Mouse (Mus musculus): ENCODE results near the gene Il4. TPM values are rescaled to one million over a fixed set of nuclear protein-coding genes. Genes with fewer than 3 reads are reported as not detected.
"Not testable (repeated sequence)": the region's sequence is repeated elsewhere in the genome, so short reads cannot be mapped to it uniquely, and the experiment has no call there.

Il4 gene
- polyA plus RNA-seq, 1 experiment from 2014 or later = 0.35 TPM

GRCm38 (mm10) chr11:53585510-53585909 lies 33.0 kb downstream of the Il4 start:
- H3K4me3 ChIP-seq (ENCODE audit: low read length) = no peak overlapping the region
- no peaks in the 10 kb centered on the region for H3K4me1 ChIP-seq (ENCODE audit: control insufficient read depth, insufficient read depth, low read length)
- H3K9ac ChIP-seq (ENCODE audit: low read depth, low read length) = no peak overlapping the region
- H3K27me3 ChIP-seq (replicated peaks; ENCODE audit: control insufficient read depth, insufficient read depth, low read length) = no peaks in the 10 kb centered on the region
- no peaks in the 10 kb centered on the region for H3K9me3 ChIP-seq (ENCODE audit: control insufficient read depth, low read length)
- no peak overlapping the region for H3K27ac ChIP-seq (ENCODE audit: low read length)
- ATAC-seq = no peak
- H3K36me3 ChIP-seq (ENCODE audit: control insufficient read depth, insufficient read depth, low read length) = no peaks in the 10 kb centered on the region
- H3K4me2 ChIP-seq (ENCODE audit: low read depth, low read length) = no peak overlapping the region
- WGBS = 99% methylated on average over 6 of the region's 6 CpGs

- H3K27ac ChIP-seq (ENCODE audit: low read length) = no peak overlapping the region
- no peak overlapping the region for H3K4me2 ChIP-seq (ENCODE audit: low read depth, low read length)
- H3K9ac ChIP-seq (ENCODE audit: low read depth, low read length) = no peak overlapping the region
- H3K4me3 ChIP-seq (ENCODE audit: low read length) = no peak overlapping the region
- no peaks in the 10 kb centered on the region for H3K27me3 ChIP-seq (replicated peaks; ENCODE audit: control insufficient read depth, insufficient read depth, low read length)
- WGBS = 64% methylated on average over 3 of the region's 3 CpGs
- ATAC-seq = no peak
- no peaks in the 10 kb centered on the region for H3K9me3 ChIP-seq (ENCODE audit: control insufficient read depth, low read length)
- H3K36me3 ChIP-seq (ENCODE audit: control insufficient read depth, insufficient read depth, low read length) = no peaks in the 10 kb centered on the region
- no peaks in the 10 kb centered on the region for H3K4me1 ChIP-seq (ENCODE audit: control insufficient read depth, insufficient read depth, low read length)
These were observed 33.6 kb downstream of the Il4 start for GRCm38 (mm10) chr11:53584849-53585248.

GRCm38 (mm10) chr11:53583151-53583550 lies 35.3 kb downstream of the Il4 start:
- H3K4me3 ChIP-seq (ENCODE audit: low read length) = no peak overlapping the region
- H3K27ac ChIP-seq (ENCODE audit: low read length) = no peak overlapping the region
- no peaks in the 10 kb centered on the region for H3K27me3 ChIP-seq (replicated peaks; ENCODE audit: control insufficient read depth, insufficient read depth, low read length)
- no peak for ATAC-seq
- 0 out of 2 replicates have a peak, but pooled peaks cover 5% of the 10 kb centered on the region for H3K36me3 ChIP-seq (ENCODE audit: control insufficient read depth, insufficient read depth, low read length)
- no peaks in the 10 kb centered on the region for H3K9me3 ChIP-seq (ENCODE audit: control insufficient read depth, low read length)
- WGBS = 74% methylated on average over 10 of the region's 10 CpGs
- H3K9ac ChIP-seq (ENCODE audit: low read depth, low read length) = no peak overlapping the region
- no peaks in the 10 kb centered on the region for H3K4me1 ChIP-seq (ENCODE audit: control insufficient read depth, insufficient read depth, low read length)
- no peak overlapping the region for H3K4me2 ChIP-seq (ENCODE audit: low read depth, low read length)

- Histone ChIP-seq H3K27me3 (replicated peaks; ENCODE audit: control insufficient read depth, insufficient read depth, low read length) (no peaks in the 10 kb centered on the region), H3K9ac (ENCODE audit: low read depth, low read length) (no peak overlapping the region), H3K4me3 (ENCODE audit: low read length) (no peak overlapping the region), H3K9me3 (ENCODE audit: control insufficient read depth, low read length) (no peaks in the 10 kb centered on the region), H3K4me1 (ENCODE audit: control insufficient read depth, insufficient read depth, low read length) (no peaks in the 10 kb centered on the region), H3K4me2 (ENCODE audit: low read depth, low read length) (no peak overlapping the region), H3K27ac (ENCODE audit: low read length) (no peak overlapping the region), H3K36me3 (ENCODE audit: control insufficient read depth, insufficient read depth, low read length) (0 out of 2 replicates have a peak, but pooled peaks cover 5% of the 10 kb centered on the region)
- no peak for ATAC-seq
- WGBS = 95% methylated on average over 3 of the region's 3 CpGs
These were observed 37.9 kb downstream of the Il4 start for GRCm38 (mm10) chr11:53580562-53580961.

GRCm38 (mm10) chr11:53567224-53568014 lies 51.0 kb downstream of the Il4 start, which contains the start of gene Kif3a:
Gene Kif3a (plus strand): TSS chr11:53567379.
- Histone ChIP-seq H3K27ac (ENCODE audit: low read length) (no peak within 1 kb of the TSS), H3K9ac (ENCODE audit: low read depth, low read length) (peak within 1 kb of the TSS; percentile 88), H3K36me3 (ENCODE audit: control insufficient read depth, insufficient read depth, low read length) (no peaks in the 10 kb centered on the region), H3K4me2 (ENCODE audit: low read depth, low read length) (peak within 1 kb of the TSS; percentile 91), H3K4me1 (ENCODE audit: control insufficient read depth, insufficient read depth, low read length) (peaks cover 11% of the 10 kb centered on the region), H3K27me3 (replicated peaks; ENCODE audit: control insufficient read depth, insufficient read depth, low read length) (no peaks in the 10 kb centered on the region), H3K4me3 (ENCODE audit: low read length) (peak within 1 kb of the TSS; percentile 97), H3K9me3 (ENCODE audit: control insufficient read depth, low read length) (no peaks in the 10 kb centered on the region)
- ATAC-seq = peak; percentile 98
- 1% methylated on average over 66 of the region's 69 CpGs for WGBS

- WGBS = 83% methylated on average over 4 of the region's 4 CpGs
- Histone ChIP-seq H3K27me3 (replicated peaks; ENCODE audit: control insufficient read depth, insufficient read depth, low read length) (no peaks in the 10 kb centered on the region), H3K9me3 (ENCODE audit: control insufficient read depth, low read length) (no peaks in the 10 kb centered on the region), H3K4me3 (ENCODE audit: low read length) (peak overlapping the region; percentile 97), H3K36me3 (ENCODE audit: control insufficient read depth, insufficient read depth, low read length) (no peaks in the 10 kb centered on the region), H3K4me2 (ENCODE audit: low read depth, low read length) (peak overlapping the region; percentile 91), H3K4me1 (ENCODE audit: control insufficient read depth, insufficient read depth, low read length) (peaks cover 11% of the 10 kb centered on the region), H3K9ac (ENCODE audit: low read depth, low read length) (0 out of 2 replicates have a peak overlapping the region, but pooled peaks have one; percentile 20), H3K27ac (ENCODE audit: low read length) (no peak overlapping the region)
- ATAC-seq = peak; percentile 29
These were observed 51.8 kb downstream of the Il4 start for GRCm38 (mm10) chr11:53566646-53567045.

- Histone ChIP-seq H3K4me1 (ENCODE audit: control insufficient read depth, insufficient read depth, low read length) (peaks cover 4% of the 10 kb centered on the region), H3K27ac (ENCODE audit: low read length) (no peak overlapping the region), H3K9me3 (ENCODE audit: control insufficient read depth, low read length) (no peaks in the 10 kb centered on the region), H3K36me3 (ENCODE audit: control insufficient read depth, insufficient read depth, low read length) (no peaks in the 10 kb centered on the region), H3K4me3 (ENCODE audit: low read length) (no peak overlapping the region), H3K27me3 (replicated peaks; ENCODE audit: control insufficient read depth, insufficient read depth, low read length) (no peaks in the 10 kb centered on the region), H3K9ac (ENCODE audit: low read depth, low read length) (no peak overlapping the region), H3K4me2 (ENCODE audit: low read depth, low read length) (no peak overlapping the region)
- no peak for ATAC-seq
- 71% methylated on average over 2 of the region's 2 CpGs for WGBS
These were observed 56.5 kb downstream of the Il4 start for GRCm38 (mm10) chr11:53561986-53562385.

GRCm38 (mm10) chr11:53559980-53560379 lies 58.5 kb downstream of the Il4 start:
- H3K27ac ChIP-seq (ENCODE audit: low read length); H3K4me3 ChIP-seq (ENCODE audit: low read length); H3K4me1 ChIP-seq (ENCODE audit: control insufficient read depth, insufficient read depth, low read length); H3K4me2 ChIP-seq (ENCODE audit: low read depth, low read length); H3K27me3 ChIP-seq (replicated peaks; ENCODE audit: control insufficient read depth, insufficient read depth, low read length); H3K9me3 ChIP-seq (ENCODE audit: control insufficient read depth, low read length); H3K36me3 ChIP-seq (ENCODE audit: control insufficient read depth, insufficient read depth, low read length); H3K9ac ChIP-seq (ENCODE audit: low read depth, low read length); ATAC-seq: not testable (repeated sequence)
- WGBS = 80% methylated on average over 1 of the region's 3 CpGs

GRCm38 (mm10) chr11:53557992-53558391 lies 60.5 kb downstream of the Il4 start:
- H3K27ac ChIP-seq (ENCODE audit: low read length); H3K4me1 ChIP-seq (ENCODE audit: control insufficient read depth, insufficient read depth, low read length); H3K27me3 ChIP-seq (replicated peaks; ENCODE audit: control insufficient read depth, insufficient read depth, low read length); H3K36me3 ChIP-seq (ENCODE audit: control insufficient read depth, insufficient read depth, low read length); H3K4me3 ChIP-seq (ENCODE audit: low read length); H3K4me2 ChIP-seq (ENCODE audit: low read depth, low read length); H3K9me3 ChIP-seq (ENCODE audit: control insufficient read depth, low read length); H3K9ac ChIP-seq (ENCODE audit: low read depth, low read length): not testable (repeated sequence)
- 77% methylated on average over 1 of the region's 3 CpGs for WGBS
- peak; percentile 63; the same call in 1 of the 2 replicates for ATAC-seq
